Mouse (Mus musculus) c-Kit-positive CD71-positive TER-119-negative erythroid progenitor cells, embryonic 14.5 days (primary cell): ENCODE data around the gene Map4k2.
"Not testable (repeated sequence)": the region's sequence is repeated elsewhere in the genome, so short reads cannot be mapped to it uniquely, and the experiment has no call there.

Experiments used
- DNase-seq: peaks from one replicate; pipeline ENCODE4 v3.0.0-alpha.2; 2013; ENCODE audit warnings: low read depth

The Map4k2 gene

DNA sequence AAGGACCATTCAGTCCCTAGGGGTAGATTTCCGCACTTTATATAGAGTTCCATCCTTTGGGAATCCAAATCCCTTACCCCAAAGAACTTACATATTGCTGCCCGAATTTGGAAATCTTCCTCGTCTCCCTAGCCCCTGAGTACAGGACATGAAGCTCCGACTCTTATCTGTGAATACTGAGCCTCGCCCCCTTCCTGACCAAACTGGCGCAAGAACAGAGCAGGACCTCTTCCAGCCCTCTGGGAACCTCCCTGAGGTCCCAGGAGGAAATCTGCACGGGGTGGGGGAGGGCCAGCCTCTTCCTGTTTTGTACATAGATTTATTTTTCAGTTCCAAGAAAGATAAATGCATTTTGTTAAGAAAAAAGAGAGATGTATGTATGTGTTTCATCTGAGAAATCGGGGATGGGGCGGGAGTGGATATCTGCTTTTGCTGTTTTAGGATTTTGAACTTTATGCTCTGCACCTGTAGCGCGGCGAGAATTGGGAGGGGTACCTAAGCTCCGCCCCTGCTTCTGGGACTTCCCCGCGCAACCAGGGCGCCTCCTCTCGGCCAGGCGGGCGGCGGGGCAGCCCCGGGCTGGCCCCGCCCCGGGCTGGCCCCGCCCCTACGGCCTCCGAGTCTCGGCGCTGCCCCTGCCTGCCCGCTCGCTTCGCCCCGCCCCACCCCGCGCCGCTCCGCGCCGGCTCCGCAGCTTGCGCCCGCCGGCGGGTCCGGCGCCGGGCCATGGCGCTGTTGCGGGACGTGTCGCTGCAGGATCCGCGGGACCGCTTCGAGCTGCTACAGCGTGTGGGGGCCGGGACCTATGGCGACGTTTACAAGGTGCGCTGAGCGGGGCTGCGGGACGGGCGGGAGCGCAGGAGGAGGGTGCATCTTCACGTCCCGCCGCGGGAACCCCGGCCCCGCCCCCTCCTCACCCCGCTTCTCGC lies at the start of gene Map4k2:
TSS of gene Map4k2 (plus strand) at position 612 of the 929 bp plus-strand sequence.
- peak; percentile 70 for DNase-seq

DNA sequence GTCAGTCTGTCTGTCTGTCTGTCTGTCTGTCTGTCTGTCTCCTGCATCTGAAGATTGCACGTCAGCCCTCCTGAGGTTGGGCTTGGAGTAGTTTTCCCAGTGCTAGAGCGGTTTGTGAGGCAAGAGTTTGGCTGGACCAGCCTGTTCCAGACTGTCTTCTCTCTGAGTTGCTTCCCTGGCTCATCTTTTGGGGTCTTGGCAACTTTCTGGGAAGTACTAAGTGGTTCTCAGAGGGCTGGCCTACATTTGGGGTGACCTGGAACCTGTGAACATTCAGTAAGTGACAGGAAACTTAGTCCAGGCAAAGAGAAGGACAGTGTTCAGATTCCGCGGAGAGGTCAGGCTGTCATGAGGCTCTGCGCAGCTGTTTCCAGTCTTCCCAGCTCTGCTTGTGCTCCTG lies 48.7 kb upstream of the Map4k2 start:
- no peak for DNase-seq

DNA sequence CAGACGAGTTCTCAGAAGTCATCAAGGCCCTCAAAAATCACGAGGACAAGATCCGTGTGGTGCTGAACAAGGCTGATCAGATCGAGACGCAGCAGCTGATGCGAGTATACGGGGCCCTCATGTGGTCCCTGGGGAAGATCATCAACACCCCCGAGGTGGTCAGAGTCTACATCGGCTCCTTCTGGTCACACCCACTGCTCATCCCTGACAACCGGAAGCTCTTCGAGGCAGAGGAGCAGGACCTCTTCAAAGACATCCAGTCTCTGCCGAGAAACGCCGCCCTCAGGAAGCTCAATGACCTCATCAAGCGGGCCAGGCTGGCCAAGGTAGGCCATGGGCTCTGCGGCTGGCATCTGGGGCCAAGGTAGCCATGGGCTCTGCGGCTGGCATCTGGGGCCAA lies 46.6 kb upstream of the Map4k2 start:
- DNase-seq = no peak

DNA sequence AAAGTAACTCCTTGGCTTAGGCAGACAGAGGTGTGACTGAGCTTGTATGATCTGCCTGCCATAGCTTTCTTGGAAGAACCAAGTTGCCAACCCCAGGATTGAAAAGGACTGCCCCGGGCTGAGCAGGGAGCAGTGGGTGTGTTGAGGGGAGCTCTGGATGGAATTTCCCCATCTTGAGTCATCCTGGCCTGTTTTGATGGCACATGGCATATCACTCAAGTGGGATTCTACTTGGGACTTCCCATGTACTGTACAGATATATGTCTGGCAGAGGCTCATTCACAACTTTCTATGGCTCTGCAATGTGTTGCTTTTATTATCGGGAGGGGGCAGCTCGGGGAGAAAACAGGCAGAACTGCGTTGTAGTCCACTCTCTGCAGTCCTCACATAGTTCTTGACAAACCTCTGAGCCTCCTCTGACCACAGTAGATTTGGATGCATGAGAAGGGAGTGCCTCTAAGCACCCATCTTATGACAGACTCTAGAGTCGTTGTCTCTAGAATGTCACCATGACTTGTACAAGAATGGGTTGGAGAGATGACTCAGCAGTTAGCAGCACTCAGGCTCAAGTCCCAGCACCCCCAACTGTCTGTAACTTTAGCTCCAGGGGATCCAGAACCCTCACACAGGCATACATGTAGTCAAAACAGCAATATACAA lies 44.3 kb upstream of the Map4k2 start:
- DNase-seq = no peak

DNA sequence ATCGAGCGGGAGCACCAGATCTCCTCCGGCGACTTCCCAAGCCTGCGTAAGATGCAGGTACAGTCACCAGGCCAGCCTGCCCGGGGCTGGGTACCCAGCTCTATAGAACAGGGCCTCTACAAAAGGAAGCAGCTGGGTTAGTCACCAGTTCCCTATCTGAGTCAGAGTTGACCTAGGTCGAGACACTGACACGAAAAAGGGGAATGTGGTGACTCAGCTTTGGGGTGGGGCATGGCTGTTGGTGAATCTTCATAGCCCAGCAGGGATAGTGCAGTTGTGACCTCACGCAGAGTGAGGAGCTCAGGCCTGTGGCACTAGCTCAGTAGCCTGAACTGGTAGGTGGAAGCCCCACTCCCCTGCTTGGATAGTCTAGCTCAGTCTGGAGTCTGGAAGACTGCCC lies 43.3 kb upstream of the Map4k2 start:
- DNase-seq = no peak

DNA sequence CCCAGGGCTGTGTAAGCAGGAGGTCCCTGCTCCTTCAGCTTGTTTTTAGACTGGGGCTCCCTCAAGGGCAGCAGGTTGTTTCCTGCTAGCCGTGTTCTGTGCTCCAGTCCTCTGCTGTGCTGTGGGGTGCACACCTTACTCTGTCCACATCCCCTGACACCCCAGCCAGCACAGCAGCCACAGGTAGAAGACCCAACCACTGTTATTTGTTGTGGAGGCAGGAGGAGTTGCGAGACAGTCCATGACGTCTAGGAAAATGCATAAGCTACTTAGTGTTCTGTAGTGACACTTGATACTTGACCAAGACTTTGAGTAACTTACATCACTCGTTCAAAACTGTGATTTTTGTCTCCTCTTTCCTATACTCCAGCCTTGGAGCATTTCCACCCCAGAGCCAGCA lies 41.9 kb upstream of the Map4k2 start:
- DNase-seq = no peak

DNA sequence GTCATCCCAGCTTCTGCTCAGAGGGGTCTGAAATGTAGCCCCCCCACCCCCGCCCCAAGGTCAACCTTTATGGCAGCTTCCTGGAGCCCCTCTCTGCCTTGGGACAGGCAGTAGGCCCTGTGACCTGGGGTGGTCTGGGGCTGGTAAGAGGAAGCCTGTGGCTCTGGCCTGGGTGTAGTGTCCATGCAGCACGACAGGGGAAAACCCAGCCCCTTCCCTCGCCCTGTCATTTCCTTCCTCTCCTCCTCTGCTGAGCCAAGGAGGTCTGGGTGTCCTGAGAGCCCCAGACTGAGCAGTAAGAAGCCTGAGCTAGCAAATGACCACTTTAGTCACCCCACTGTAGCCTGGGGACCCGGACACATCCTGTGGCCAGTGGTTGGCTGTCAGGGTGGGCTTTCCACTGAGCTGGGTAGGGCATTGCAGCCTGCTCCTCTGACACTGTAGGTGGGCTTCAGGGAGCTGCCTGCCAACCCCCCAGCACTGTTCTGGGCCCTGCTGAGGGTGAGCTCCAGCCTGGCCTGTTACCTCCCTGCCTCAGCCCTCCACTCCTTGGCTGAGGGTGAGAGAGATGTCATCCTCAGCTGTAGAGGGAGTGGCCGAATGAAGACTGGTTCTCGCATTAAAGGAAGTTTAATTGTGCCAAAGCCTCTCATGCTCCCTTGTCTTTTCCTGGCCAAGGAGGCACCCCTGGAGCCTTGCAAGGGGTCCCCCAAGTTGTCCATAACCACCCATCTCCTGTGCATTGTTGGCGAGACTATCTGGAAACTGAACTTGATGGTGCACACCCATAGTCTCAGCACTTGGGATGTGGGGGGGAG lies 41.3 kb upstream of the Map4k2 start:
- no peak for DNase-seq

DNA sequence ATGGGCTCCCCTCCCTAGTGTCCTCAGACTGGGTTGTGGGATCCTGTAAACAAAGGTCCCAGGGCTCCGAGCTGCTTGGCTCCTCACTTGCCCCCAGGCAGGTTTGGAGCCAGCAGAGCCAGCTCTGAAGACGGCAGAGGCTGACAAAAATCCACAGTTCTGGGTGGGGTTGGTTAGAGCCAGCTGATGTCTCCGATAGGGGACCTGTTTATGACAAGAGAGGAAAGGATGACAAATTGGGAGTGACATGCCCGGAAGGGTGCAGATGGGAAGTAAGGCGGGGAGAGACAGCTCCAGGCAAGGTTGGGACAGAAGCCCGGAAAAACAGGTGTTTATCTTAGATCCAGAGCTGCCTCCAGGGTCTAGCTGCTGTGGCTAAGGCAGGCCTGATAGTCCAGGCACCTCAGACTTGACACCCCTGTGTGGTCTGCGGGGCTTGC lies 40.5 kb upstream of the Map4k2 start:
- peak; percentile 70 for DNase-seq

DNA sequence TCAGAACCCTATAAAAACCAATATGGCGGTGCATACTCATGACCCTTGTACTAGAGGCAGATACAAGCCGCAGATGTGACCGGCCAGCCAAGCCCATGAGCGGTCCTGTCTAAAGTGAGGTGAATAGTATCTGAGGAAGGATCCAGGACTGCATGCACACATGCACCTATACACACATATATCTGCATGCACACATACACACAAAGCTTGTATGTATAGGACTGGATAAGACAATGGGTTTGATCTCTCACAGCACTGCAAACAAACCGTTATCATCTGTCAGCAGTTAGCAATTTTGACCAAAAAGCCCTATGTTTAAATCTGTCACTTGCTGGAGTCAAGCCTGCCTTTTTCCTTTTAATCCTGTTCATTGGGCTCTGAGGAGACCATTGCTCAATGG lies 38.8 kb upstream of the Map4k2 start:
- no peak for DNase-seq

DNA sequence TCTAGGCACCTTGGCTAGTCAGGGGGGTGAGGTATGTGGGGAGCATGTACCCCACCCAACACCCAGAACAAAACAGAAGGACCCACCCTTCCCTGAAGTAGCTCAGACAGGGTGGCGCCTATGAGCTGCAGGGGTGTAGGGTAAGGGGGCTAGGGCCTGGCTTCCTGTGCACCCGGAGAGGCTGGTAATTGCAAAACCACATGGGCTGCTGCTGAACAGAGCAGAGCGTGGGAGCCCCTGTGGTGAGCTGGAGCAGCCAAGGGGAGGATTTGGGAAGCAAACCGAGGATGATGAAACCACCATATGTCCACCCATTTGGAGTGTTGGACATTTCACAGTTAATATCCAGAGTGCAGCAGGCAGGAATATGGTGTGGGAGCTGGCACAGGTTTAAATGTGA lies 38.4 kb upstream of the Map4k2 start:
- DNase-seq = no peak

DNA sequence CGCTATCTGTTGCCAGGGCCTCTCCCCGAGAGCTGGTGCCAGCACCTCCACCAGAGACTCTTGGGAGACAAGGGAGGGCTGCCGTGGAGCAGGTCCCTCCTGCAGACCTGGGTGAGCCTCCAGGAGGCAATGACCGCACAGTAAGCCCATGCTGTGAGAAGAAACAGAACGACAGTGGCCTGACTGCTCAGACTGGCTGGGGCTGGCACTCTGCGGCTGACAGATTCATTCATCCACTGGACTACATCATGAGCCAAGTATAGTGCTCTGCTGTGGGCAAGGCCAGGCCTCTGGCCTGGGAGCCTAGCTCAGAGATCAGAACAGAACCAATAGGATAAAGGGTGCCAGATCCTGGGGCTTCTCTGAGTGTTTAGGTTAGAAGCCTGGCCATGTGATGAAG lies 37.1 kb upstream of the Map4k2 start:
- DNase-seq = no peak

DNA sequence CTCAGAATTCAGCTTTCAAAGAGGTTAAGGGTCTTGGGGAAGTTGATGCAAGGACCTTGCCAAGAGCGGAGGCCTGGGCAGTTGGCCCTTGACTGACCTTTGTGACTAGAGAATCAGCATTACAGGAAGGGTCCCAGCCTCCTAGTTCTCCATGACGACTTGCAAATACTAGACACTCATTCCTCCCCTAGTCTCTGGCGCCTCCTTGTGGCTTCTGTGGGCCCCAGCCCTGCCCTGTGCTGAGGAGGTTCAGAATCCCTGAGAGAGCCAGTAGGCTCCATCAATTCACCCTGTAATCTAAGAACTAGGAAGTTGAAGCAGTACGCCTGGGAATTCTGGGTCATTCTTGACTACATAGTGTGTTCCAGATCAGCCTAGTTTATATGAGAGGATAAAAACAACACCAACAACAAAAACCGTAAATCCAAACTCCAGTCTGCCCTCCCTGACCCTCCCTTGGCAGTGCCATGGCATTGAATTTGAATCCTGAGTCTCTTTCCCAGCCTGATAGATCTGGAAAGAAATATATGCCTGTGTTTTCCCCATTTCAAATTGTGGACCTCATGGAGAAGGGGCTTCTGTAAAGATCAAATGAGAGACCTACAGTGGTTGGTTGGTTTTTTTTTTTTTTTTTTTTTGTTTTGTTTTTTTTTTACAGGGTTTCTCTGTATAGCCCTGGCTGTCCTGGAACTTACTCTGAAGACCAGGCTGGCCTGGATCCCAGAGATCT lies 36.0 kb upstream of the Map4k2 start:
- DNase-seq = peak; percentile 94

DNA sequence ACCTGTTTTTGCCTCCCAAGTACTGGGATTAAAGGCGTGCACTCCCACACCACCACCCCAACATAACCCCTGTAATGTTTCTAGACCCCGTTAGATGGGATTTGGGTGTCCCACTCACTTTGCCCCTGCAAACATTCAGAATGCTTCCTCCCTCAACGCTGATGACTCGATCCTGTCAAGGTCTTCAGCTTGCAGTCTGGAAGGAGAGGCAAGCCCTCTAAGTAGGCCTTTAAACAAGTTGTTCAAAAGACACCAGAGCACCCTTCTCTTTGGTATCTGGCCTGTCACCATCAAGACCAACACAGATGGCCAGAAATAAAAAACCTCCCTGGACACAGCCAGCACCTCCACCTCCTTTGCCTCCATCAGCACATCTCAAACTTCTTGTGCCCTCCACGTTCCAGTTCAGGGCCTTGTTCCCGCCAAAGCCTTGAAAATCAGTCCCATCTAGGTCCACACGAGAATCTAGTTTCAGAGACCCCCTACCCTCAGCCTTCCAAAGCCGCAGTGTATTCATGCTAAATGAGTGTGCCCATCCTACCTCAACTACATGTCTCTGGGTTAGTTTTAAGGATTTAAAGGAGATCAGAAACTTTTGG lies 35.3 kb upstream of the Map4k2 start:
- no peak for DNase-seq

DNA sequence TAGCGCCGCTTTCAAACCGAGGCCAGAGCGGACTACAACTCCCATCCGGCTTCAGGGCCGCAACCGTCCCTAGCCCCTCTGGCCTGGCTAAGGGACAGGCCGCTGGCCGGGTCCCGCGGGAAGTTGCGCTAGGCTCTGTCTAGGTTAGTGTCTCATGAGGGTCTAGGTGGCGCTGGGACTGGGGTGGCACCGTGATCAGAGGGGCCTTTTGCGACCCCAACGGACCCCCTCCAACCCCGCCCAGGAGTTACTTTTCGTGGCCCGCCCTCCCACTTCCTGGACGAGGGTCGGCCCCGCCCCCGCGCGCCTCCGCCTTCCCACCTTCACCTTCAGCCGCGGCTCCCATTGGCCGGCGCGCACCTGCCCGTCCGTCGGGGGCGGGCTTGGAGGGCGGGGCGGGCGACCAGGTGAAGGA lies 34.8 kb upstream of the Map4k2 start, which contains the start of gene Cdc42bpg:
TSS of gene Cdc42bpg (plus strand) at position 320 of the 415 bp plus-strand sequence.
- peak; percentile 65 for DNase-seq

DNA sequence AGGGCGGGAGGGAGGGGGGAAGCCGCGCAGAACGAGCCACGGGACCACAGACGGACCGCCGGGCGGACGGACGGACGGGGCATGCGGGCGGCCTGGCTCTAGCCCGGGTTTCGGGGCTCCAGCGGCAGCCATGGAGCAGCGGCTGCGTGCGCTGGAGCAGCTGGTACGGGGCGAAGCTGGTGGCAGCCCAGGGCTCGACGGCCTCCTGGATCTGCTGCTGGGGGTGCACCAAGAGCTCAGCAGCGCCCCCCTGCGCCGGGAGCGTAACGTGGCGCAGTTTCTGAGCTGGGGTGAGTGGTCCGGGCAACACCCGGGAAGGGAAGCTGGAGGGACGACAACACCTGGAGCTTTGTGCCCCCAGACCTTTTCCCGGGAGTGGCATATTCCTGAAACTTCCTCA lies 34.3 kb upstream of the Map4k2 start:
- peak; percentile 78 for DNase-seq

DNA sequence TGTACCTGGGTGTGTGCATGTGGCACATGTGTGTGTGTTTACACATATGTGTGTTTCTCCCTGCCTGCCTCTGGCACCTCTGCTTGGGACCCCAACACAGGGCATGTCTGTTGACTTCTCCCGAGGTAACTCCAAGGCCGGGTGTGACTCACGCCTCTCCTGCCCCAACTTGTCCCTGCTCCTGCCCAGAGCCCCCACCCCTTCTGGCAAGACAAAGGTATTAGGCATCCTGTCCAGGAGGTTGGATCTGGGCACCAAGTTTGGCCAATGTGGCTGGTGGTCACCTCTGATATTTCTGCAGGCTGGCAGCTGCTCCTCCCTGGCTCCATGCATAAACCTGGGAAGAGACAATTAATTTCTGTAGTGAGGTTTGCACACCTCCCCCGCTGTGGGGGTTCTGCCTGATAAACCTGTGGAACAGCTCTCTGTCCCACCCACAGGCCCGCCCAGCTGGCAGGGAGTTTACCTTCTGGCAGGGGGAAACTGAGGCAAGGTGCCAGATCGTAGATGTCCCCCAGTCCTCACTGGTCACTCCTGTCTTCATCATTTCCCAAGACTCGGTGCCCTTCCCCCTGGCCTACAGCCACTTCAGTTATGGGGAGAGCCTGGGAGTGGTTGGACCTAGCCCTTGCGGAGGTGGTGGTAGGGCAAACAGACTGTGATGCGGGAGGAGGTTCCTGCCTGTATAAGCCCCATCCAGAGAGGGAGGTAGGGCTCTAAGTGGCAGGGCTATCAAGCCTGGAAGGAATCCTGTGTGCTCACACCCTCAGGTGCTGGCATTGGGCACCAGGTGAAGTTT lies 33.0 kb upstream of the Map4k2 start:
- DNase-seq = no peak

DNA sequence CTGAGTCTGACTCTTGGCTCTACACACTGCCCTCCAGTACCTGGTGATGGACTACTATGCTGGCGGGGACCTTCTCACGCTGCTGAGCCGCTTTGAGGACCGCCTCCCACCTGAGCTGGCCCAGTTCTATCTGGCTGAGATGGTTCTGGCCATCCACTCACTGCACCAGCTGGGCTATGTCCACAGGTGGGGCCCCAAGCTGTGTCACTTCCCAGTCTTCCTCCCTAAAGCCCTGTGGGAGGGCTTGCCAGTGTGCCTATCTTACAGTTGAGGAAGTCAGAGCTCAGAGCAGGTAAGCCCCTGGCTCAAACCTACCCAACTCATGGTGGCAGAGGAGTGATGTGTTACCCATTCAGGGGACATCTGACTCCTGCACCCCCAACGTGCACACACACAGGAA lies 30.8 kb upstream of the Map4k2 start:
- DNase-seq = no peak

DNA sequence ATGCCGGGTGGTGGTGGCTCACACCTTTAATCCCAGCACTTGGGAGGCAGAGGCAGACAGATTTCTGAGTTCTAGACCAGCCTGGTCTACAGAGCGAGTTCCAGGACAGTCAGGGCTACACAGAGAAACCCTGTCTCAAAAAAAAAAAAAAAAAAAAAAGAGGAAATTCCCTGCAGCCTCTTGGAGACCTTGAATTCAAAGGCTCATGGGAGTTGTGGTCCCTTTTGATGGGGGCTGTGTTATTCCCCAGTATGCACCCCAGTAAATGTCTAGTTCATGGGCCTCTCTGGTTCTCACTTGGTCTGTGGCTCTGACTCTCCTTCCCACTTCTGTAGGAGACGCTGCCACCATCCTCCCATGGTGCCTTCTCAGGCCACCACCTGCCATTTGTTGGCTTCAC lies 29.2 kb upstream of the Map4k2 start:
- not testable (repeated sequence) for DNase-seq

DNA sequence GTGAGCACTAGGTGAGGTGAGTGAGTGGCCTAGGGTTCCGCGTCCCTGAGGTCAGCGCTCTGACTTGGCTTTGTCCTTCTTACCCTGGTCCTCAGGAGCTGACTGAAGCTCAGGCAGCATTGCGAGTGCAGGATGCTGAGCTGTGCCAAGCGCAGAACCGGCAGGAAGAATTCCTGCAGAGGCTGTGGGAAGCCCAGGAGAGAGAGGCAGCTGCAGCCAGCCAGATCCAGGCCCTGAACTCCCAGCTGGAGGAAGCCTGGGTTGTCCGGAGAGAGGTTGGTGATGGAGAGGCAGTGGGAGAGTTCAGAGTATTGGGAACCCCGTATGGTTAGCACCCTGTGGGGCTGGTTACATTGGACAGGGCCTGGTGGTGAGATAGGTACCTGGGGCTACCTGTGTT lies 27.1 kb upstream of the Map4k2 start:
- DNase-seq = no peak

DNA sequence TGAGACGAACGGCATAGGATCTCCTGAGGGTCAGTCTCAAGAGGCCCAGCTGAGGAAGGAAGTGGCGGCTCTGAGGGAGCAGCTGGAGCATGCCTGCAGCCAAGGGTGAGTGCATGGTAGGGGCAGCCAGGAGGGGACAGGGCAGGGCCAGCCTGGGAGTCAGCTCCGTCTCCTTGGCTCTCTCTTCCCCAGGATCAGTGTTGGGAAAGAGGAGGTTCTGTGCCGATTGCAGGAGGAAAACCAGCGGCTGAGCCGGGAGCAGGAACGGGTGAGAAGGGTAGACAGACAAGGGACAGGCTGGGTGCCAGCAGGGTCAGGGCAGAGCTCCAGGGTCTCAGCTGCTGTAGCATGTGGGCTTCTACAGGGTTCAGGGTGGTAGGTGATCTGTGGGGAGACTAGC lies 26.4 kb upstream of the Map4k2 start:
- DNase-seq = no peak

DNA sequence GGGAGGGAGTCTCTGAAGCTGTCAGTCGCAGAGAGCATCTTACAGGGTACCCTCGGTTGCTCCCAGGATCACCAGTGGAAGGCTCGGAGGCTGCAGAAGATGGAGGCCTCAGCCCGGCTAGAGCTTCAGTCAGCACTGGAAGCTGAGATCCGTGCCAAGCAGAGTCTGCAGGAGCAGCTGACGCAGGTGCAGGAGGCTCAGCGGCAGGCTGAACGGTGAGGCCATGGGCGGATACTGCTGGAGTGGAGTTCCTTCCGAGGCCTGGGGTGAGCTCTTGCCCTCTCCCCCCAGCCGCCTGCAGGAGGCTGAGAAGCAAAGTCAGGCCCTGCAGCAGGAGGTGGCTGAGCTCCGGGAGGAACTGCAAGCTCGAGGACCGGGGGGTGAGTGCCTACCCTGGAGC lies 25.4 kb upstream of the Map4k2 start:
- DNase-seq = no peak
